ENCODE assay signal across 8 mouse cellular contexts in the genomic region with DNA sequence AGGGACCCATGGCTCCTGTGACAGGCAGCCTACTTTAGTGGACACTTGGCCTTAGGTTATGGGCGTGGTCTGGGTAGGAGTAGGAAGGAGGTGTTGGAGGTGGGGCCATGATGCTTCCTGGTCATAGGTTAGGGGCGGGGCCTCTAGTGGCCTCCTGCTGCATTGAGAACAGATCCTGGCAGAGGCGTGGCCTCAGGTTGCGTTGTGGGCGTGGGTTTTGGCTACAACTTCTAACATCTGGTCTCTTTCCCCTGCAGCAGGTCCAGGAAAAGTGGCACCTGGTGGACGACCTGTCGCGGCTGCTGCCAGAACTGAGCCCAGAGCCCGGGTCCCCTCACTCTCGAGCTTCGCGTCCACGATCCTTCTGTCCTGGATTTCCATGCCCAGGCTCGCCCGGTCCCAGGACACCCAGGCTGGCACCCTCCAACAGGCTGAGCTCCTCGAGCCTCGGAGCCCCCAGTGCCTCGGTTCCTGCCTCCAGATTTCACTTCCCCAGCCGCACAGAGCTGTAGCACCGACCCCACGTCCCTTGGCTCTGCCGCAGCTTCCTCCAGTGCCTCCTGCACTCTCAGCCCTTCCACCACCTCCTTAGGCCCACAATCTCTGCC. TPM values are rescaled to one million over a fixed set of nuclear protein-coding genes. Genes with fewer than 3 reads are reported as not detected.
DNase-seq lines count a peak whose midpoint lies in the region; ATAC-seq and TF ChIP-seq lines count a peak whose summit lies in the region.

No protein-coding gene starts in this region.

- H3K27me3 ChIP-seq in forebrain, embryonic 12.5 days: peaks cover 32% of the 10 kb centered on the region
- no peaks in the 10 kb centered on the region for H3K27me3 ChIP-seq in forebrain, embryonic 15.5 days
- H3K27me3 ChIP-seq in liver, embryonic 14.5 days (ENCODE audit: control insufficient read depth, insufficient read depth, low read length): no peaks in the 10 kb centered on the region

- no peak for ATAC-seq in forebrain, embryonic 12.5 days (ENCODE audit: low FRiP score)
- ATAC-seq in forebrain, embryonic 15.5 days (replicated peaks): no peak
- ATAC-seq in liver, embryonic 14.5 days (ENCODE audit: insufficient read depth): peak; percentile 75

- peak; percentile 59 to 70 for DNase-seq in adrenal gland, postnatal 36 days
- DNase-seq in induced T-regulatory cell, adult 2 months (ENCODE audit: low read depth): peak; percentile 72
- DNase-seq in liver, embryonic 14.5 days (ENCODE audit: low read depth in 3 of 3, low spot score in 3 of 3): peak; percentile 89 to 94 (median 91)
- DNase-seq in retina, embryonic 14.5 days (ENCODE audit: low spot score): peak; percentile 38
- DNase-seq in MN1 (ENCODE audit: low spot score): no peak
- DNase-seq in right cerebral cortex, postnatal 14 days: no peak

- no peaks in the 10 kb centered on the region for H3K36me3 ChIP-seq in forebrain, embryonic 12.5 days (replicated peaks)
- H3K36me3 ChIP-seq in forebrain, embryonic 15.5 days: no peaks in the 10 kb centered on the region
- H3K36me3 ChIP-seq in liver, embryonic 14.5 days (replicated peaks; ENCODE audit: control insufficient read depth, insufficient read depth, low read depth): peaks cover 14% of the 10 kb centered on the region

- H3K4me2 ChIP-seq in forebrain, embryonic 12.5 days: peak overlapping the region; percentile 13; the same call in 1 of the 2 replicates
- no peak overlapping the region for H3K4me2 ChIP-seq in forebrain, embryonic 15.5 days (replicated peaks)
- peak overlapping the region; percentile 69 for H3K4me2 ChIP-seq in liver, embryonic 14.5 days (ENCODE audit: low read depth)

- H3K4me1 ChIP-seq in forebrain, embryonic 12.5 days: peaks cover 8% of the 10 kb centered on the region; the same call in 1 of the 2 replicates
- no peaks in the 10 kb centered on the region for H3K4me1 ChIP-seq in forebrain, embryonic 15.5 days
- peaks cover 41 to 48% of the 10 kb centered on the region in 2 experiments for H3K4me1 ChIP-seq in liver, embryonic 14.5 days (replicated peaks; ENCODE audit: control insufficient read depth in 2 of 2, insufficient read depth in 2 of 2, low read length in 1 of 2)

- no peaks in the 10 kb centered on the region for H3K9me3 ChIP-seq in forebrain, embryonic 12.5 days
- no peaks in the 10 kb centered on the region for H3K9me3 ChIP-seq in forebrain, embryonic 15.5 days
- H3K9me3 ChIP-seq in liver, embryonic 14.5 days (ENCODE audit: control insufficient read depth, low read length): no peaks in the 10 kb centered on the region

- no peak for TF ChIP-seq EP300 in liver, embryonic 14.5 days (IDR thresholded peaks at IDR 0.05; ENCODE audit: low read depth)

- H3K27ac ChIP-seq in forebrain, embryonic 12.5 days: no peak overlapping the region
- H3K27ac ChIP-seq in forebrain, embryonic 15.5 days (replicated peaks): no peak overlapping the region
- H3K27ac ChIP-seq in liver, embryonic 14.5 days: peak overlapping the region; percentile 55

- 7% methylated on average over 22 of the region's 22 CpGs for WGBS in forebrain, embryonic 12.5 days
- WGBS in forebrain, embryonic 15.5 days: 9% methylated on average over 22 of the region's 22 CpGs
- 7% methylated on average over 22 of the region's 22 CpGs for WGBS in liver, embryonic 14.5 days (ENCODE audit: insufficient replicate concordance)

- H3K9ac ChIP-seq in forebrain, embryonic 12.5 days: no peak overlapping the region
- no peak overlapping the region for H3K9ac ChIP-seq in forebrain, embryonic 15.5 days (replicated peaks)
- peak overlapping the region; percentile 56 for H3K9ac ChIP-seq in liver, embryonic 14.5 days (replicated peaks)

- 0 out of 2 replicates have a peak, but pooled peaks have one; percentile 23 for TF ChIP-seq CTCF in liver, embryonic 14.5 days (IDR thresholded peaks at IDR 0.05; ENCODE audit: low read depth)

- H3K4me3 ChIP-seq in forebrain, embryonic 12.5 days (replicated peaks): no peak overlapping the region
- no peak overlapping the region for H3K4me3 ChIP-seq in forebrain, embryonic 15.5 days
- H3K4me3 ChIP-seq in liver, embryonic 14.5 days (ENCODE audit: insufficient read depth in 1 of 2, low read depth in 2 of 2, low read length in 2 of 2): peak overlapping the region in 1 of 2 experiments; percentile 34; a peak in 2 of 4 replicates

RNA-seq across cellular contexts. Expression of a gene that starts 5.1 kb away (rescaled TPM):
- polyA plus RNA-seq in forebrain, embryonic 12.5 days (2016; fragmentation: Nextera tagmentation; extraction: Ambion mirVana): not detected in 2 replicates
- 0.18 TPM in 1 of 2 replicates, not detected in the other for polyA plus RNA-seq in forebrain, embryonic 15.5 days (2015; fragmentation: Nextera tagmentation; extraction: Ambion mirVana)
- total RNA-seq in adrenal gland, postnatal 36 days (2021): not detected
- polyA plus RNA-seq in liver, embryonic 14.5 days (2012; rRNA removed): 104 and 133 TPM in 2 replicates
- 67.1 and 78.0 TPM in 2 replicates for polyA plus RNA-seq in liver, embryonic 14.5 days (2014; fragmentation: Nextera tagmentation; extraction: Ambion mirVana)

RNA-seq across cellular contexts. Expression of a gene that starts 10.4 kb away (rescaled TPM):
- 3.0 and 4.4 TPM in 2 replicates for polyA plus RNA-seq in forebrain, embryonic 12.5 days (2016; fragmentation: Nextera tagmentation; extraction: Ambion mirVana)
- 1.9 and 2.6 TPM in 2 replicates for polyA plus RNA-seq in forebrain, embryonic 15.5 days (2015; fragmentation: Nextera tagmentation; extraction: Ambion mirVana)
- total RNA-seq in adrenal gland, postnatal 36 days (2021): 10 to 100 TPM; 25.4 to 31.3 TPM
- polyA plus RNA-seq in liver, embryonic 14.5 days (2012; rRNA removed): 32.1 and 51.8 TPM in 2 replicates
- 40.5 and 44.1 TPM in 2 replicates for polyA plus RNA-seq in liver, embryonic 14.5 days (2014; fragmentation: Nextera tagmentation; extraction: Ambion mirVana)

RNA-seq across cellular contexts. Expression of a gene that starts 10.5 kb away (rescaled TPM):
- polyA plus RNA-seq in forebrain, embryonic 12.5 days (2016; fragmentation: Nextera tagmentation; extraction: Ambion mirVana): 0.82 and 1.2 TPM in 2 replicates
- polyA plus RNA-seq in forebrain, embryonic 15.5 days (2015; fragmentation: Nextera tagmentation; extraction: Ambion mirVana): 0.43 and 0.45 TPM in 2 replicates
- 1 to 10 TPM; 3.9 to 6.0 TPM for total RNA-seq in adrenal gland, postnatal 36 days (2021)
- polyA plus RNA-seq in liver, embryonic 14.5 days (2012; rRNA removed): 28.1 and 29.8 TPM in 2 replicates
- 9.9 and 13.1 TPM in 2 replicates for polyA plus RNA-seq in liver, embryonic 14.5 days (2014; fragmentation: Nextera tagmentation; extraction: Ambion mirVana)

RNA-seq across cellular contexts. Expression of a gene that starts 17.1 kb away (rescaled TPM):
- 0.15 and 0.56 TPM in 2 replicates for polyA plus RNA-seq in forebrain, embryonic 12.5 days (2016; fragmentation: Nextera tagmentation; extraction: Ambion mirVana)
- 0.72 and 0.79 TPM in 2 replicates for polyA plus RNA-seq in forebrain, embryonic 15.5 days (2015; fragmentation: Nextera tagmentation; extraction: Ambion mirVana)
- under 1 TPM; 0.50 to 0.63 TPM for total RNA-seq in adrenal gland, postnatal 36 days (2021)
- 0.03 and 0.08 TPM in 2 replicates for polyA plus RNA-seq in liver, embryonic 14.5 days (2012; rRNA removed)
- polyA plus RNA-seq in liver, embryonic 14.5 days (2014; fragmentation: Nextera tagmentation; extraction: Ambion mirVana): 0.10 and 0.28 TPM in 2 replicates

RNA-seq across cellular contexts. Expression of a gene that starts 17.1 kb away (rescaled TPM):
- 20.6 and 25.5 TPM in 2 replicates for polyA plus RNA-seq in forebrain, embryonic 12.5 days (2016; fragmentation: Nextera tagmentation; extraction: Ambion mirVana)
- 12.3 and 12.6 TPM in 2 replicates for polyA plus RNA-seq in forebrain, embryonic 15.5 days (2015; fragmentation: Nextera tagmentation; extraction: Ambion mirVana)
- total RNA-seq in adrenal gland, postnatal 36 days (2021): 10 to 100 TPM; 80.4 to 97.8 TPM
- polyA plus RNA-seq in liver, embryonic 14.5 days (2012; rRNA removed): 36.5 and 48.8 TPM in 2 replicates
- polyA plus RNA-seq in liver, embryonic 14.5 days (2014; fragmentation: Nextera tagmentation; extraction: Ambion mirVana): 48.6 and 50.4 TPM in 2 replicates

Comparison
In these comparisons a context has a peak if more than half of its experiments do, and no peak if none do; other contexts are left out.
1. DNase-seq: peak in adrenal gland, postnatal 36 days (2 of 2), induced T-regulatory cell, adult 2 months (single experiment), liver, embryonic 14.5 days (3 of 3) and retina, embryonic 14.5 days (single experiment); none in MN1 (single experiment) and right cerebral cortex, postnatal 14 days (single experiment).
2. RNA of a gene that starts 5.1 kb away (polyA plus RNA-seq): 67.1 to 133 TPM in liver, embryonic 14.5 days; 0.18 TPM in forebrain, embryonic 15.5 days and not detected in forebrain, embryonic 12.5 days; every median in the first group is over 10 times any median in the second.